ENCODE assay signal across 20 mouse cellular contexts in genomic region chrX:162009876-162010275, GRCm38 (mm10).
A peak's percentile ranks its signal among the peaks of the same experiment; 100 is the strongest.
DNase-seq lines count a peak whose midpoint lies in the region; ATAC-seq lines count a peak whose summit lies in the region.
"Had no signal": no experiment of that assay in that cellular context is flagged by ENCODE, and none has a peak within 500 bp of the region (broad histone marks: within the 10 kb centered on the region; RNA-seq: fewer than 3 reads in every experiment).

No protein-coding gene starts in this region.

- no peak overlapping the region for H3K4me3 ChIP-seq in midbrain, embryonic 11.5 days (ENCODE audit: low read depth, low read length)
- no peak overlapping the region for H3K4me3 ChIP-seq in midbrain, embryonic 15.5 days
- H3K4me3 ChIP-seq in forebrain, embryonic 14.5 days (ENCODE audit: low read depth, low read length), result no peak overlapping the region
- no peak overlapping the region for H3K4me3 ChIP-seq in heart, embryonic 10.5 days

- peak overlapping the region; percentile 81 for H3K27ac ChIP-seq in midbrain, embryonic 11.5 days (ENCODE audit: low read depth, low read length)
- H3K27ac ChIP-seq in midbrain, embryonic 15.5 days, result no peak overlapping the region
- H3K27ac ChIP-seq in forebrain, embryonic 14.5 days (ENCODE audit: low read depth, low read length), result no peak overlapping the region
- H3K27ac ChIP-seq in heart, embryonic 10.5 days, result no peak overlapping the region
- H3K27ac ChIP-seq: hindbrain, postnatal 0 days; stomach, postnatal 0 days had no signal

- 15% methylated on average over 3 of the region's 3 CpGs for WGBS in midbrain, embryonic 11.5 days
- 23% methylated on average over 3 of the region's 3 CpGs for WGBS in midbrain, embryonic 15.5 days
- WGBS in forebrain, embryonic 14.5 days, result 25% methylated on average over 3 of the region's 3 CpGs
- 39% methylated on average over 3 of the region's 3 CpGs for WGBS in heart, embryonic 10.5 days

- H3K9me3 ChIP-seq in midbrain, embryonic 11.5 days (ENCODE audit: control insufficient read depth, low read length), result no peaks in the 10 kb centered on the region
- H3K9me3 ChIP-seq in midbrain, embryonic 15.5 days, result no peaks in the 10 kb centered on the region
- H3K9me3 ChIP-seq in forebrain, embryonic 14.5 days (replicated peaks; ENCODE audit: control insufficient read depth, low read length), result no peaks in the 10 kb centered on the region
- no peaks in the 10 kb centered on the region for H3K9me3 ChIP-seq in heart, embryonic 10.5 days

- no peaks in the 10 kb centered on the region for H3K36me3 ChIP-seq in midbrain, embryonic 11.5 days (ENCODE audit: control insufficient read depth, insufficient read depth, low read length)
- no peaks in the 10 kb centered on the region for H3K36me3 ChIP-seq in midbrain, embryonic 15.5 days (replicated peaks)
- no peaks in the 10 kb centered on the region for H3K36me3 ChIP-seq in forebrain, embryonic 14.5 days (ENCODE audit: control insufficient read depth, insufficient read depth, low read length)
- no peaks in the 10 kb centered on the region for H3K36me3 ChIP-seq in heart, embryonic 10.5 days

- no peak overlapping the region for H3K9ac ChIP-seq in midbrain, embryonic 11.5 days (ENCODE audit: low read length)
- H3K9ac ChIP-seq in midbrain, embryonic 15.5 days, result no peak overlapping the region
- H3K9ac ChIP-seq in forebrain, embryonic 14.5 days (ENCODE audit: low read length), result no peak overlapping the region

- H3K27me3 ChIP-seq in midbrain, embryonic 11.5 days (ENCODE audit: control insufficient read depth, insufficient read depth, low read length), result peaks cover 25% of the 10 kb centered on the region
- H3K27me3 ChIP-seq in midbrain, embryonic 15.5 days (replicated peaks), result peaks cover 38% of the 10 kb centered on the region
- H3K27me3 ChIP-seq in forebrain, embryonic 14.5 days (replicated peaks; ENCODE audit: control insufficient read depth, insufficient read depth, low read length), result no peaks in the 10 kb centered on the region
- peaks cover 36% of the 10 kb centered on the region for H3K27me3 ChIP-seq in heart, embryonic 10.5 days (ENCODE audit: insufficient read depth, poor library complexity, severe bottlenecking)

- DNase-seq in midbrain, embryonic 11.5 days (ENCODE audit: low spot score, missing footprints), result peak; percentile 92
- DNase-seq in embryo, embryonic 10 days (ENCODE audit: low spot score), result peak; percentile 60
- DNase-seq in forebrain, embryonic 14.5 days (ENCODE audit: low spot score), result peak; percentile 14
- no peak for DNase-seq in heart, adult 18-20 months
- DNase-seq in heart, embryonic 10.5 days (ENCODE audit: low spot score), result no peak
- no peak for DNase-seq in cerebellum, adult 11-12 months
- DNase-seq: adrenal gland, postnatal 36 days; cerebellum, postnatal 14 days; heart, adult 11 months; kidney, adult 18-20 months; kidney, postnatal 14 days; layer of hippocampus, adult 9-11 months; lung, adult 2 months; lung, postnatal 4 days; right cerebral cortex, postnatal 14 days; thymus, postnatal 4 days had no signal

- H3K4me1 ChIP-seq in midbrain, embryonic 11.5 days (ENCODE audit: control insufficient read depth, insufficient read depth, low read length), result peaks cover 9% of the 10 kb centered on the region
- H3K4me1 ChIP-seq in midbrain, embryonic 15.5 days, result no peaks in the 10 kb centered on the region
- no peaks in the 10 kb centered on the region; the same call in 1 of the 2 replicates for H3K4me1 ChIP-seq in forebrain, embryonic 14.5 days (ENCODE audit: control insufficient read depth, insufficient read depth, low read length)
- no peaks in the 10 kb centered on the region for H3K4me1 ChIP-seq in heart, embryonic 10.5 days

- no peak overlapping the region for H3K4me2 ChIP-seq in midbrain, embryonic 11.5 days
- no peak overlapping the region for H3K4me2 ChIP-seq in midbrain, embryonic 15.5 days
- no peak overlapping the region for H3K4me2 ChIP-seq in forebrain, embryonic 14.5 days (ENCODE audit: low read length)

- peak; percentile 93 for ATAC-seq in midbrain, embryonic 11.5 days (ENCODE audit: low FRiP score)
- no peak for ATAC-seq in midbrain, embryonic 15.5 days (replicated peaks)
- ATAC-seq in forebrain, embryonic 14.5 days, result 0 out of 2 replicates have a peak, but pooled peaks have one; percentile 37
- ATAC-seq: activated CD4-positive, CD25-positive, alpha-beta regulatory T cell, adult 4 months; hindbrain, postnatal 0 days had no signal

Comparison
In these comparisons a context has a peak if more than half of its experiments do, and no peak if none do; other contexts are left out.
1. DNase-seq: peak in midbrain, embryonic 11.5 days (single experiment), embryo, embryonic 10 days (single experiment) and forebrain, embryonic 14.5 days (single experiment); none in heart, adult 18-20 months (0 of 2), heart, embryonic 10.5 days (single experiment) and cerebellum, adult 11-12 months (single experiment).